Mouse (Mus musculus) G1E-ER4 (cell line): Measurements from ENCODE around the gene Slc22a20. TPM values are rescaled to one million over a fixed set of nuclear protein-coding genes. Genes with fewer than 3 reads are reported as not detected.

Experiments
- GATA1 ChIP-seq: IDR thresholded peaks from one replicate; pipeline ENCODE4 v1.8.0; 2012; ENCODE audit warnings: low read length, inconsistent platforms
- polyA plus RNA-seq: library from polyadenylated mRNA; stranded (reverse); fragments of >175 nt; gene quantifications from 2 replicates; pipeline ENCODE4 v1.2.3, GENCODE M21; 2012

Slc22a20 gene
- polyA plus RNA-seq, 1 experiment = not detected

GRCm38 (mm10) chr19:5965280-5965679, 20.7 kb downstream of the Slc22a20 start:
- TF ChIP-seq GATA1 = no peak

GRCm38 (mm10) chr19:5964804-5965203, 21.1 kb downstream of the Slc22a20 start:
- no peak for TF ChIP-seq GATA1

GRCm38 (mm10) chr19:5963883-5964562, 21.9 kb downstream of the Slc22a20 start, which contains the start of gene Pola2:
Pola2 (minus strand) TSS chr19:5964202.
- TF ChIP-seq GATA1 = no peak

GRCm38 (mm10) chr19:5962651-5963050, 23.3 kb downstream of the Slc22a20 start:
- no peak for TF ChIP-seq GATA1

- TF ChIP-seq GATA1 = no peak
These were observed 28.6 kb downstream of the Slc22a20 start for GRCm38 (mm10) chr19:5957371-5957770.

GRCm38 (mm10) chr19:5956685-5957084, 29.3 kb downstream of the Slc22a20 start:
- TF ChIP-seq GATA1 = no peak

GRCm38 (mm10) chr19:5955704-5956670, 30.0 kb downstream of the Slc22a20 start:
- no peak for TF ChIP-seq GATA1

- TF ChIP-seq GATA1 = no peak
These were observed 31.0 kb downstream of the Slc22a20 start for GRCm38 (mm10) chr19:5954936-5955335.

GRCm38 (mm10) chr19:5954031-5954710, 31.8 kb downstream of the Slc22a20 start:
- TF ChIP-seq GATA1 = no peak

GRCm38 (mm10) chr19:5953201-5953770, 32.7 kb downstream of the Slc22a20 start:
- TF ChIP-seq GATA1 = no peak

GRCm38 (mm10) chr19:5952071-5952691, 33.8 kb downstream of the Slc22a20 start:
- no peak for TF ChIP-seq GATA1

GRCm38 (mm10) chr19:5951631-5952030, 34.3 kb downstream of the Slc22a20 start:
- no peak for TF ChIP-seq GATA1

GRCm38 (mm10) chr19:5950218-5950617, 35.7 kb downstream of the Slc22a20 start:
- TF ChIP-seq GATA1 = no peak

- TF ChIP-seq GATA1 = no peak
These were observed 40.1 kb downstream of the Slc22a20 start for GRCm38 (mm10) chr19:5945891-5946290.

GRCm38 (mm10) chr19:5945027-5945426, 40.9 kb downstream of the Slc22a20 start:
- TF ChIP-seq GATA1 = no peak

GRCm38 (mm10) chr19:5944145-5944544, 41.8 kb downstream of the Slc22a20 start:
- TF ChIP-seq GATA1 = no peak
